Mouse (Mus musculus) myocyte (in vitro differentiated cells): ENCODE measurements around the gene Dnaic1. TPM values are rescaled to one million over a fixed set of nuclear protein-coding genes. Genes with fewer than 3 reads are reported as not detected.

ENCODE experiments used
- H3K27me3 ChIP-seq: one replicate; pipeline ENCODE4 v1.6.1; 2011; ENCODE audit not compliant: control insufficient read depth, insufficient read depth, insufficient read length
- H3K36me3 ChIP-seq: one replicate; pipeline ENCODE4 v1.6.1; 2011; ENCODE audit not compliant: control insufficient read depth, insufficient read depth
- H3K4me2 ChIP-seq: one replicate; pipeline ENCODE4 v1.6.1; 2011; ENCODE audit warnings: low read depth, control low read depth
- H3K4me3 ChIP-seq: one replicate; pipeline ENCODE4 v1.5.1; 2011; ENCODE audit warnings: mild to moderate bottlenecking, control low read depth, moderate library complexity
- H3K79me2 ChIP-seq: one replicate; pipeline ENCODE4 v1.6.1; 2011; ENCODE audit not compliant: control insufficient read depth, insufficient read depth
- H3ac ChIP-seq: one replicate; pipeline ENCODE4 v1.6.1; 2011; ENCODE audit not compliant: control insufficient read depth, insufficient read length
- CEBPB ChIP-seq: IDR thresholded peaks from 2 replicates; pipeline ENCODE4 v1.6.1; 2011; ENCODE audit warnings: mild to moderate bottlenecking, moderate library complexity; ENCODE audit not compliant: poor library complexity, insufficient read depth, severe bottlenecking
- E2F4 ChIP-seq: IDR thresholded peaks from one replicate; pipeline ENCODE4 v1.6.1; 2011; ENCODE audit warnings: mild to moderate bottlenecking, control low read depth, moderate library complexity; ENCODE audit not compliant: insufficient read depth
- MAX ChIP-seq: IDR thresholded peaks from one replicate; pipeline ENCODE4 v1.6.1; 2011; ENCODE audit warnings: low read depth, mild to moderate bottlenecking, control low read depth
- MYOD1 ChIP-seq, 3 experiments: IDR thresholded peaks; one replicate each; pipeline ENCODE4 v1.6.1; 2011; ENCODE audit warnings: control low read depth in 2 of 3, low read depth in 2 of 3, mild to moderate bottlenecking in 2 of 3, moderate library complexity in 1 of 3; ENCODE audit not compliant: insufficient read length in 2 of 3, control insufficient read depth in 1 of 3
- MYOG ChIP-seq, 3 experiments: IDR thresholded peaks; one replicate each; pipeline ENCODE4 v1.6.1; 2011; ENCODE audit warnings: control low read depth in 2 of 3, low read depth in 2 of 3, mild to moderate bottlenecking in 2 of 3; ENCODE audit not compliant: insufficient read length in 2 of 3, control insufficient read depth in 1 of 3, insufficient read depth in 1 of 3
- POLR2A ChIP-seq: IDR thresholded peaks from one replicate; pipeline ENCODE4 v1.6.1; 2011; ENCODE audit warnings: low read depth, mild to moderate bottlenecking, control low read depth, moderate library complexity; ENCODE audit not compliant: insufficient read length
- POLR2AphosphoS2 ChIP-seq: IDR thresholded peaks from one replicate; pipeline ENCODE4 v1.6.1; 2011; ENCODE audit warnings: low read depth, control low read depth; ENCODE audit not compliant: insufficient read length
- REST ChIP-seq: IDR thresholded peaks from one replicate; pipeline ENCODE4 v1.6.1; 2011; ENCODE audit warnings: mild to moderate bottlenecking, control low read depth, moderate library complexity; ENCODE audit not compliant: insufficient read depth, insufficient read length
- SRF ChIP-seq: IDR thresholded peaks from one replicate; pipeline ENCODE4 v1.6.1; 2011; ENCODE audit warnings: low read depth; ENCODE audit not compliant: control insufficient read depth, insufficient read length
- TCF12 ChIP-seq: IDR thresholded peaks from one replicate; pipeline ENCODE4 v1.6.1; 2011; ENCODE audit warnings: mild to moderate bottlenecking, control low read depth; ENCODE audit not compliant: poor library complexity, insufficient read depth, severe bottlenecking
- TCF3 ChIP-seq: IDR thresholded peaks from one replicate; pipeline ENCODE4 v1.6.1; 2011; ENCODE audit warnings: low read depth, control low read depth; ENCODE audit not compliant: insufficient read length
- USF1 ChIP-seq: IDR thresholded peaks from one replicate; pipeline ENCODE4 v1.6.1; 2011; ENCODE audit warnings: low read depth, mild to moderate bottlenecking, control low read depth, moderate library complexity
- polyA plus RNA-seq: library from polyadenylated mRNA; unstranded; fragments of >200 nt; fragmentation: generic; extraction: Trizol; gene quantifications from one replicate; pipeline ENCODE4 v1.2.1, GENCODE M21; 2012; ENCODE audit warnings: missing spikeins

Dnaic1 gene
- polyA plus RNA-seq, 1 experiment, result 0.08 TPM

DNA sequence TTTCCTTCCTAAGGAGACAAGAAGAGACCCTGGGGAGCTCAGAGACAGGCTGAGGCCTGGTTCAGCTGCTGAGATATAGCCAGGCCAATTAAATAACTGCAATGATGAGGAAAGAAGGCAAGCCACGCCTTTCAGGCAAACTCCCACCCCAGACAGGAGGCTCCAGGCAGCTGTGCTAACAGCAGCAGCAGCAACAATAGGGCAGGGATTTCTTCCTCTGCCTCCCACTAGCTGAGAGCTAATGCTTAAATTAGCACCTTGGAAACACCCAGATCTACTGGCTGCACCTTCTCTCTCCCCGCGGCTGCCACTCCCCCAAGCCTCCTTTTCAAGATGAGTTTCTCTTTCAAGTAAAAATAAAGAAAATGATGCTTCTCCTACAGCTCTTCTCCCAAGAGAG lies 3.5 kb upstream of the Dnaic1 start:
- Histone ChIP-seq H3K79me2 (no peaks in the 10 kb centered on the region), H3K4me2 (no peak overlapping the region), H3ac (no peak overlapping the region), H3K27me3 (no peaks in the 10 kb centered on the region), H3K36me3 (no peaks in the 10 kb centered on the region), H3K4me3 (no peak overlapping the region)
- TF ChIP-seq CEBPB (no peak), MYOD1 (IDR thresholded peaks at IDR 0.05; ENCODE audit: control insufficient read depth in 1 of 3, insufficient read length in 2 of 3, low read depth in 2 of 3) (no peak), E2F4 (no peak), MAX (no peak), USF1 (no peak), POLR2AphosphoS2 (no peak)

DNA sequence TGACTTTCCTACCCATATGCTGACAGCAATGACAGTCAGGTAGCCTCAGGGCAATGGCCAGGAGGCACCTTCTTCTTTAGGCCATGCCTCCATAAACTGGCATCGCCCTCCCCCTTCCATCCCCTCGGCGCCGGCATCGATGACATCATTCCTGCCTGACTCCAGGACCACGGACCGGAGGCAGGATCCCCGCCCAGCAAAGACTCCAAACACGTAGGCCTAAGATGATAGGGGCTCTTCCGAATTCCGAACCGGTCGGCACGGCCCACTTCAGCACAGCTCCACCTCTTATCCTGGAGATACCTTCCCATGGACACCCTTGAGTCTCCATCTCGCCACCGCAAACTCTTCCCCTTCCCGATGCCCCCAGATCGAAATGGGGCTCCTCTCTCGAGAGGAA lies 1.3 kb upstream of the Dnaic1 start:
- no peak for TF ChIP-seq REST
- no peak for TF ChIP-seq MYOG (IDR thresholded peaks at IDR 0.05; ENCODE audit: control insufficient read depth in 1 of 3, insufficient read depth in 1 of 3, insufficient read length in 2 of 3, low read depth in 2 of 3)
- TF ChIP-seq POLR2A, result no peak
- no peak for TF ChIP-seq E2F4
- TF ChIP-seq POLR2AphosphoS2, result no peak
- TF ChIP-seq TCF12, result no peak
- no peak for TF ChIP-seq MYOD1 (IDR thresholded peaks at IDR 0.05; ENCODE audit: control insufficient read depth in 1 of 3, insufficient read length in 2 of 3, low read depth in 2 of 3)
- TF ChIP-seq USF1, result no peak
- TF ChIP-seq MAX, result no peak
- no peak for TF ChIP-seq TCF3
- TF ChIP-seq CEBPB, result no peak
- Histone ChIP-seq H3ac (no peak overlapping the region), H3K36me3 (no peaks in the 10 kb centered on the region), H3K4me2 (peak overlapping the region; percentile 77), H3K27me3 (no peaks in the 10 kb centered on the region), H3K79me2 (no peaks in the 10 kb centered on the region), H3K4me3 (peak overlapping the region; percentile 27)

DNA sequence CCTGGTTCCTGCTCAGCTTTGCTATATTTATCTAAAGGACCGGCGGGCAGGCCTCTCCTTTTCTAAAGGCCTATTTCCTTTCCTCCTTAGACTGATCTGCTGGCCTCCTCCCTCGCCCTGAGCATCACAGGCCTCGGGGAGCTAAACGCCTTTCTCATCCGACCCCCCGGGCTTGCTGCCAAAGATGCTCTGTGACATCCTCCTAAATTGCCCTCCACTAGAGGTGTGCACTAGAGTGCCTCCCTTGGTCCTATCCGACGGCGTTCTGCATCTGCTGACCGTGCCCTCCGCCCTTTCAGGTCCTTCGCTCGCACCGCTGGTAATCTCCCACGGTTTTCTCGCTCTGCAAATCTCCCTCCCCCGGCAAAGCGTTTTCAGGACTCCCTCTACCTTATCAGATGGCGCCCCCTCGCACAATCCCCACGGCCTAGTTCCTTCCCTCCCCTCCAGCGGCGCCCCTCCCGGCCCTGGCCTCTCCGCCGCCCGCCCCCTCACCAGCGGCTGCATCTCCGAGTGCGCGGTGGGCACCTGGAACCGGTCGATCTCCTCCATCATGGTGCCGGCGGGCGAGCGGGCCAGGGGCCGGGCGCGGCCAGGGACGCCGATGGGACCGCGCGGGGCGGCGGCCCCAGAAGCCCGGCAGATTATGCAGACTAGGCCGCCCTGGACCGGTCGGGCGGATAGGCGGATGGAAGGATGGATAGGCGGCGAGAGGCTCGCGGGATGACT lies 729 bp upstream of the Dnaic1 start:
- Histone ChIP-seq H3K4me2 (peak overlapping the region; percentile 77), H3K79me2 (no peaks in the 10 kb centered on the region), H3ac (peak overlapping the region; percentile 16), H3K4me3 (peak overlapping the region; percentile 27), H3K36me3 (no peaks in the 10 kb centered on the region), H3K27me3 (peaks cover under 1% of the 10 kb centered on the region)
- TF ChIP-seq POLR2A (no peak), POLR2AphosphoS2 (no peak), CEBPB (no peak), E2F4 (no peak), MYOG (IDR thresholded peaks at IDR 0.05; ENCODE audit: control insufficient read depth in 1 of 3, insufficient read depth in 1 of 3, insufficient read length in 2 of 3, low read depth in 2 of 3) (no peak), SRF (no peak), MYOD1 (IDR thresholded peaks at IDR 0.05; ENCODE audit: control insufficient read depth in 1 of 3, insufficient read length in 2 of 3, low read depth in 2 of 3) (no peak), USF1 (no peak), TCF12 (no peak), TCF3 (no peak), MAX (no peak), REST (no peak)

DNA sequence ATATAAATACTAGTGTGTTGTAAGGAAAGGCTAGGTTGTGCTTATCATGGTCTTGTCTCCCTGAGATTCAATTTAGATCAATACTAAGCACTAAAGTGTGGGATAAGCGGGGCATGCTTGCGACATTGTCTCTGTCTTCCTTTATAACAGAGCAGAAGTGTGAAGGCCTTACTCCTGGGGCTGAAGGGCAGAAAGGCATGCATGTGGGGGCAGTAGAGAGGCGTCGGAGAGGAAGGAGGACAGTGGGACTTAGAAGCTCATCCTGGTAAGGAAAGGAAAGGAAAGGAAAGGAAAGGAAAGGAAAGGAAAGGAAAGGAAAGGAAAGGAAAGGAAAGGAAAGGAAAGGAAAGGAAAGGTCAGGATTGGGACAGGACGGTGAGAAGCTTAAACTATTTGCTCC lies 1.9 kb downstream of the Dnaic1 start:
- Histone ChIP-seq H3K79me2 (no peaks in the 10 kb centered on the region), H3K27me3 (peaks cover 7% of the 10 kb centered on the region), H3K36me3 (no peaks in the 10 kb centered on the region), H3ac (no peak overlapping the region), H3K4me3 (no peak overlapping the region), H3K4me2 (no peak overlapping the region)
- TF ChIP-seq POLR2A, result no peak
- TF ChIP-seq TCF12, result no peak
- no peak for TF ChIP-seq TCF3
- no peak for TF ChIP-seq MAX
- TF ChIP-seq E2F4, result no peak
- no peak for TF ChIP-seq REST
- no peak for TF ChIP-seq USF1
- TF ChIP-seq MYOG (IDR thresholded peaks at IDR 0.05; ENCODE audit: control insufficient read depth in 1 of 3, insufficient read depth in 1 of 3, insufficient read length in 2 of 3, low read depth in 2 of 3), result no peak
- TF ChIP-seq POLR2AphosphoS2, result no peak
- no peak for TF ChIP-seq MYOD1 (IDR thresholded peaks at IDR 0.05; ENCODE audit: control insufficient read depth in 1 of 3, insufficient read length in 2 of 3, low read depth in 2 of 3)
- TF ChIP-seq SRF, result no peak
- no peak for TF ChIP-seq CEBPB

DNA sequence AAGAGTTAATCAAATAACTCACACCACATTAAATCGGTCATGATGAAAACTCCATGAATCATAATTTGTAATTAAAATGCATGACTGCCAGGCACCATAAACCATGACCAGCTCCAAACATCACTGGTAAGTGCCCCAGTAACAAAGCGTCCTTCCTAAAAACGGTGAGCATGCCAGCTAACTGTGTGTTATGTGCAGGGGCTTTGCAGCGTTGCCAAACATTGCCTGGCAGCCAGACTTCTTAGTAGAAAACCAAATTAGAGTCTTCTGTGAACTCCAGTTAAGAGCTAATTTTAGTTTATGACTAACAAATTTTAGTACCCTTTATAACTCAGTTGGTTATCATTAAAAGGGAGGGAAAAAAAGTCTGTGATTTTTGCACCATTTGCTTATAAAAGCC lies 3.9 kb downstream of the Dnaic1 start:
- Histone ChIP-seq H3ac (no peak overlapping the region), H3K36me3 (no peaks in the 10 kb centered on the region), H3K4me2 (no peak overlapping the region), H3K4me3 (no peak overlapping the region), H3K27me3 (peaks cover 7% of the 10 kb centered on the region), H3K79me2 (no peaks in the 10 kb centered on the region)
- TF ChIP-seq USF1, result no peak
- TF ChIP-seq MYOG (IDR thresholded peaks at IDR 0.05; ENCODE audit: control insufficient read depth in 1 of 3, insufficient read depth in 1 of 3, insufficient read length in 2 of 3, low read depth in 2 of 3), result no peak
- no peak for TF ChIP-seq POLR2AphosphoS2
- TF ChIP-seq TCF3, result no peak
